Mouse (Mus musculus) frontal cortex, postnatal 25 days (tissue): ENCODE results near the gene Mlf1.

Experiments
- DNase-seq, 2 experiments: peaks; one replicate each; pipeline ENCODE4 v3.0.0; 2022; ENCODE audit warnings: low spot score in 2 of 2

The Mlf1 gene

GRCm38 (mm10) chr3:67373872-67374271, at the start of gene Mlf1:
TSS of gene Mlf1 (plus strand) at chr3:67374097.
- DNase-seq = peak; percentile 69 to 79

DNA sequence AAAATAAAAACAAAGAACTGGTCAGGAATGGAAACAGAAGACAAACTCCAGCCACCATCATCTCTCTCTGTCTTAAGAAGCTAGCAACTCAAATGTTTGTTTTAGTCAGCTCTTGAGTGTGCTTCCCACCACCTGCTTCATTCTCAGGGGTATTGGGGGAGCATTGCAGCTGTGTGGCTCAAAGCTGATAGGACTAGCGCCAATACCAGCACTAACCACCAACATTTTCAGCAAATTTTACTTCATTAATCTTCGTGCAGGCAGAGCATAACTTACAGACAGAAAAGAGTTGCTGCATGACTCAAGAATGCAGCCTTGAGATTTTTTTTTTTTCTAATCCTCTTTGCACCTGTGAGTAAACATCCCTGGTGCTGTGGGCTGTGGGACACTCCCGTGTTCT, 34.3 kb upstream of the Mlf1 start:
- DNase-seq = no peak

- no peak for DNase-seq
These were observed 33.0 kb upstream of the Mlf1 start for GRCm38 (mm10) chr3:67340921-67341320.

GRCm38 (mm10) chr3:67343004-67343662, 30.8 kb upstream of the Mlf1 start:
- no peak for DNase-seq

DNA sequence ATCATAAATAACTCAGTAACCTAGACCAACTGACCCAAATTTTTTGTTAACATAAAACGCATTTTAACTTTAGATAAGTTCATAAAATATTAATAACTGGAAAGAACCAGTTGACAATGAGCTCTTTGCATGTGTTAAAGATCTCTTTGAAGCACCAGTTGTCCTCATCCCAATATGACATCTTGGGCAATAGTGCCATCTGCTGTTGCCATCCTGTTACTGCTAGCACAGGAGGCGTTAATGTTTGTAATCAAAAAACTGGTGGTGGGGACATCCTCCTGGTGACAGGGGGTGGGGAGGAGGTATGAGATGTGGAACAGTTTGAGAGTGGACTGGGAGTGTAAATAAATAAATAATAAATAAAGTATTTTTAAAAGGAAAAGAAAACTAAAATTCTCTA, 29.3 kb upstream of the Mlf1 start:
- DNase-seq = peak; percentile 40 to 45

DNA sequence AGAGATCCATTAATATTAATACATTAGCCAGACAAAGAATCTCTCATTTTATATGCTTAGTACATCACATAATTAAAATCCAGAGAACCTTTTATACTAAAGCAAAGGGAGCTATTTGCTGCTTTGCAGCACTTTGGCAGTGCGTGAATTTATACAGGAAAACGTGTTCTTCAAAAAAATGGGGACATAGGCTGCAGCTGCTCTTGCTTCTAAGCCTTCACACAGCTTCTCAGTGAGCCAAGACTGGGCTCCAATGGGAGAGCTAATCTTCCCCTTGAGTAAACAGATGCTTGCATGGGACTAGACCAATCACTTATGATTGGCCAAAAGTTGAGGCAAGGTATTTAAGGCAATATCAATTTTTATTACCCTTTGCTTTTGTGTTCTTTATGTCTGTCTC, 27.2 kb upstream of the Mlf1 start:
- no peak for DNase-seq

- no peak for DNase-seq
These were observed 22.3 kb upstream of the Mlf1 start for GRCm38 (mm10) chr3:67351406-67352127.

DNA sequence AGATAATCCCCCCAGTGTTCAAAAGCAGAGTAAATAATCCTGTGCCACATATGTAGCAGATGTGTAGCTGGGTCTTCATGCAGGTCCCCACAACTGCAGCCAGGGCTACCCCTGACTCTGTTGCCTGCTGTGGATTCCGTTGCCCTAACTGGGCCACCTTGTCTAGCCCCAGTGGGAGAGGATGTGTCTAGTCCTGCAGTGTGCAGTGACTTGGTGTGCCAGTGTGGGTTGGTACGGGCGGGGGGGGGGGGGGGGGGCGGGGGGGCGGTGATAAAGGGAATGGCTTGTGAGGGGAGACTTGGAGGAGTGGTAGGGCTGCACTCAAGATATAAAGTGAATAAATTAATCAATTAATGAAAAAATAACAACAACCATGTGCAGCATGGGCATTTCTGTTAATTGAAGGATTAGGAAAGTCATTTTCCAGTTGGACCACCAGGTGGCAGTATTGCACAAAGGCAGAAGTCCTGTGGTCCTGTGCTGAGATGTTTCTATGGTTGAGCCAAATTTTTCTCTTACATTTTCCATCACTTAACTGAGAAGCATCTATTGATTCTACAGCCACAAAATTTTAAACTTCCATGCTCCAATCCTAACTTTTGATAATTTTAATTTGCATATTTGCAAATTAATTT, 21.7 kb upstream of the Mlf1 start:
- DNase-seq = no peak

DNA sequence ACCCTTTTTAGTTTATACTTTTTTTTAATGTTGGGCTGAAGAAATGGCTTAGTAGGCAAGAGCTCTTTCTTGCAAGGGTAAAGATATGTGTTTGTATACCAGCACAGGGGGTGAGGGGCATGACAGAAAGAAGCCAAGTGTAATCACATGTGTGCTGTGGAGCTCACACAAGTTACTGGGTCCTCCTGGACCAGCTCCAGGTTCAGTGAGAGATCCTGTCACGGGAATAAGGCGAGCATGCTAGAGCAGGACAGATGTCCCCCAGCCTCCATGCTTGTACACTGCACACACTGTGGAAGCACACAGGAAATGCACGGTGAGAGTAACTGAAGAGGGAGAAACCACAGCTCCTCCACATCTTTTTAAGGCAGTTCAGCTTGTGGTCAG, 21.1 kb upstream of the Mlf1 start:
- no peak for DNase-seq

GRCm38 (mm10) chr3:67358376-67358775, 15.5 kb upstream of the Mlf1 start:
- DNase-seq = no peak

GRCm38 (mm10) chr3:67366087-67366892, 7.6 kb upstream of the Mlf1 start:
- no peak for DNase-seq

- no peak for DNase-seq
These were observed 6.4 kb upstream of the Mlf1 start for GRCm38 (mm10) chr3:67367481-67367880.

GRCm38 (mm10) chr3:67369407-67370079, 4.4 kb upstream of the Mlf1 start:
- no peak for DNase-seq

- no peak for DNase-seq
These were observed 1.7 kb upstream of the Mlf1 start for GRCm38 (mm10) chr3:67372194-67372593.

- no peak for DNase-seq
These were observed 1.1 kb upstream of the Mlf1 start for GRCm38 (mm10) chr3:67372781-67373180.

- DNase-seq = no peak
These were observed 472 bp downstream of the Mlf1 start for GRCm38 (mm10) chr3:67374360-67374778.

GRCm38 (mm10) chr3:67375063-67375462, 1.2 kb downstream of the Mlf1 start, which contains the start of gene Gm17402:
TSS of gene Gm17402 (minus strand) at chr3:67375163.
- DNase-seq = no peak

GRCm38 (mm10) chr3:67378215-67378614, 4.3 kb downstream of the Mlf1 start:
- DNase-seq = no peak

DNA sequence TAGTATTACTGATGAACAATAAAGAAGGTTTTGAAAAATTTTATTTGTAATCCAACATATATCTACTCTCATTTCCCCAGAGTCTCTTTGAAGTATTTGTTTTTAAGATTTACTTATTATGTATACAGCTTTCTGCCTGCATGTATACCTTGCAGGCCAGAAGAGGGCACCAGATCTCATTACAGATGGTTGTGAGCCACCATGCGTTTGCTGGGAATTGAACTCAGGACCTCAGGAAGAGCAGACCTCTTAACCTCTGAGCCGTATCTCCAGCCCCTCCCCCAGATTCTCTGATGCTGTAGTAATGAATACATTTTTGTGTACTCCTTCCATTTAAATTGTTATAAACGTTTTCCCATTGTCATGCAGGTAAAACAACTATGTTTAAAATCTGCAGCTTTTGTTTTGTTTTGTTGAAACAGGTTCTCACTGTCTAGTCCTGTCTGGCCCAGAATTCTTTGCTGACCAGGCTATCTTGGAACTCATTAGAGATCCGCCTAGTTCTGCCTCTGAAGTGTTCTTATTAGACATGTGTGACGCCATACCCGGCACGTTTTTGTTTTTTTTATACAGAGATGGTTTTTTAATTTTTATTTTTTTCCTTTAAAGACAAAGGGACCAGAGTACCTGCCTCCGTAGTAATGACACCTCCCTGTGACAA, 55.6 kb downstream of the Mlf1 start:
- DNase-seq = no peak

DNA sequence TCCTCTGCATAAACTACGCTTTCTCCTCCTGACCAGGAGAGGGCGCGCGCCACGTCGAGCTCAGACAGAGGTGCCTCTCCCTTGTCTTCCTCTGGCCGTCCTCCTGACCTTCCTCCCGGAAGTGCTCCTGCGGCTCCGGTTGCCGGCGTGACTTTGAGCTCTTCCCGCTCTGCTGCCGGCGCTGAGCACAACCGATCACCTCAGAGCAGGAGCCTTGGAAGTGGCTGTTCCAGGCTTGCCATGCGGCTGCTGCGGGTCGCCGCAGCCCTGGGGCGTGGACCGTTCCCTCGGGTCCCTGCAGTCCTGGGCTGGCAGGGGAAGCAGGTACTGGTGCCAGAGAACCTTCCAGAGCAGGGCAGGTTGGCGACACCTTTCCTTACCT, 56.1 kb downstream of the Mlf1 start, which contains the start of gene Gfm1:
TSS of gene Gfm1 (plus strand) at position 98 of the 382 bp plus-strand sequence.
- DNase-seq = peak; percentile 78 to 85

- no peak for DNase-seq
These were observed 60.1 kb downstream of the Mlf1 start for GRCm38 (mm10) chr3:67434011-67434410.
